Mouse (Mus musculus) G1E (cell line): ENCODE measurements around the gene Nicn1.

Experiments used
- CTCF ChIP-seq: IDR thresholded peaks from 2 replicates; pipeline ENCODE4 v1.5.1; 2012; ENCODE audit warnings: low read depth, low read length, inconsistent platforms, mixed read lengths
- GATA1 ChIP-seq: IDR thresholded peaks from 2 replicates; pipeline ENCODE4 v1.6.1; 2012; ENCODE audit warnings: borderline replicate concordance, low read length, inconsistent platforms, mixed read lengths
- POLR2AphosphoS5 ChIP-seq: IDR thresholded peaks from 2 replicates; pipeline ENCODE4 v1.6.1; 2012; ENCODE audit warnings: low read depth, low read length, inconsistent platforms; ENCODE audit not compliant: insufficient replicate concordance

- TF ChIP-seq CTCF, result no peak
- TF ChIP-seq GATA1, result no peak
- TF ChIP-seq POLR2AphosphoS5, result no peak
Measured at GRCm38 (mm10) chr9:108290773-108291172, 544 bp downstream of the Nicn1 start.
